ENCODE assay signal across 11 mouse cellular contexts in genomic region chr7:80135173-80135532, GRCm38 (mm10). TPM values are rescaled to one million over a fixed set of nuclear protein-coding genes. Genes with fewer than 3 reads are reported as not detected.
DNase-seq lines count a peak whose midpoint lies in the region; ATAC-seq and TF ChIP-seq lines count a peak whose summit lies in the region.
"Had no signal": no experiment of that assay in that cellular context is flagged by ENCODE, and none has a peak within 500 bp of the region (broad histone marks: within the 10 kb centered on the region; RNA-seq: fewer than 3 reads in every experiment).

No protein-coding gene starts in this region.

- H3K27me3 ChIP-seq in heart, embryonic 12.5 days (replicated peaks) = no peaks in the 10 kb centered on the region
- H3K27me3 ChIP-seq in embryonic facial prominence, embryonic 14.5 days (replicated peaks; ENCODE audit: control insufficient read depth, insufficient read depth, low read length) = no peaks in the 10 kb centered on the region
- no peaks in the 10 kb centered on the region for H3K27me3 ChIP-seq in liver, embryonic 14.5 days (ENCODE audit: control insufficient read depth, insufficient read depth, low read length)
- H3K27me3 ChIP-seq: kidney, embryonic 15.5 days; midbrain, embryonic 12.5 days had no signal

- no peak overlapping the region for H3K4me3 ChIP-seq in heart, embryonic 12.5 days
- H3K4me3 ChIP-seq in left cerebral cortex, adult 2 months = no peak overlapping the region
- no peak overlapping the region for H3K4me3 ChIP-seq in embryonic facial prominence, embryonic 14.5 days (ENCODE audit: low read depth, low read length)
- H3K4me3 ChIP-seq in liver, embryonic 14.5 days (ENCODE audit: insufficient read depth in 1 of 2, low read depth in 2 of 2, low read length in 2 of 2) = no peak overlapping the region
- H3K4me3 ChIP-seq: kidney, embryonic 15.5 days; midbrain, embryonic 12.5 days had no signal

- H3K9ac ChIP-seq in heart, embryonic 12.5 days = no peak overlapping the region
- H3K9ac ChIP-seq in embryonic facial prominence, embryonic 14.5 days (ENCODE audit: low read depth, low read length) = no peak overlapping the region
- no peak overlapping the region for H3K9ac ChIP-seq in liver, embryonic 14.5 days (replicated peaks)
- H3K9ac ChIP-seq: kidney, embryonic 15.5 days; midbrain, embryonic 12.5 days had no signal

- intact Hi-C loops in heart, postnatal 36 days (cut with DNase I) = no loop called here
- intact Hi-C loops in left cerebral cortex, adult 2 months (cut with DNase I) = loop anchor here (10.0 kb wide), 1 partner anchor 450 kb away; no protein-coding TSS in a partner anchor
- intact Hi-C loops in left cerebral cortex, postnatal 25 days (cut with DNase I) = loop anchor here (10.0 kb wide), 1 partner anchor 450 kb away; no protein-coding TSS in a partner anchor

- ATAC-seq in heart, embryonic 12.5 days (ENCODE audit: insufficient number of reproducible peaks, low FRiP score) = no peak
- no peak; the same call in 1 of the 2 replicates for ATAC-seq in embryonic facial prominence, embryonic 14.5 days (ENCODE audit: low read depth)
- ATAC-seq in liver, embryonic 14.5 days (ENCODE audit: insufficient read depth) = peak; percentile 44; the same call in 1 of the 2 replicates

- peaks cover 24% of the 10 kb centered on the region for H3K4me1 ChIP-seq in heart, embryonic 12.5 days (replicated peaks)
- peaks cover 14% of the 10 kb centered on the region for H3K4me1 ChIP-seq in embryonic facial prominence, embryonic 14.5 days (ENCODE audit: control insufficient read depth, insufficient read depth, low read length)
- peaks cover 0 to 10% of the 10 kb centered on the region in 2 experiments; a peak in 3 of 4 replicates for H3K4me1 ChIP-seq in liver, embryonic 14.5 days (replicated peaks; ENCODE audit: control insufficient read depth in 2 of 2, insufficient read depth in 2 of 2, low read length in 1 of 2)
- H3K4me1 ChIP-seq: midbrain, embryonic 12.5 days had no signal

- no peak for TF ChIP-seq EP300 in liver, embryonic 14.5 days (IDR thresholded peaks at IDR 0.05; ENCODE audit: low read depth)

- WGBS in heart, embryonic 12.5 days = 19% methylated on average over 1 of the region's 1 CpGs
- 43% methylated on average over 1 of the region's 1 CpGs for WGBS in embryonic facial prominence, embryonic 14.5 days
- WGBS in liver, embryonic 14.5 days (ENCODE audit: insufficient replicate concordance) = 19% methylated on average over 1 of the region's 1 CpGs

- no peak for TF ChIP-seq CTCF in left cerebral cortex, adult 2 months (IDR thresholded peaks at IDR 0.05)
- TF ChIP-seq CTCF in liver, embryonic 14.5 days (IDR thresholded peaks at IDR 0.05; ENCODE audit: low read depth) = no peak

- H3K4me2 ChIP-seq in heart, embryonic 12.5 days = no peak overlapping the region
- H3K4me2 ChIP-seq in embryonic facial prominence, embryonic 14.5 days (ENCODE audit: low read depth, low read length) = no peak overlapping the region
- no peak overlapping the region for H3K4me2 ChIP-seq in liver, embryonic 14.5 days (ENCODE audit: low read depth)
- H3K4me2 ChIP-seq: kidney, embryonic 15.5 days; midbrain, embryonic 12.5 days had no signal

- H3K9me3 ChIP-seq in heart, embryonic 12.5 days (replicated peaks) = peaks cover 14% of the 10 kb centered on the region
- H3K9me3 ChIP-seq in embryonic facial prominence, embryonic 14.5 days (ENCODE audit: control insufficient read depth, low read length) = peaks cover 12% of the 10 kb centered on the region
- H3K9me3 ChIP-seq in liver, embryonic 14.5 days (ENCODE audit: control insufficient read depth, low read length) = no peaks in the 10 kb centered on the region

- peak overlapping the region; percentile 84 for H3K27ac ChIP-seq in heart, embryonic 12.5 days (ENCODE audit: poor library complexity, severe bottlenecking)
- peak overlapping the region; percentile 66; the same call in 1 of the 2 replicates for H3K27ac ChIP-seq in left cerebral cortex, adult 2 months
- H3K27ac ChIP-seq in embryonic facial prominence, embryonic 14.5 days (replicated peaks; ENCODE audit: low read depth, low read length) = peak overlapping the region; percentile 54
- H3K27ac ChIP-seq in liver, embryonic 14.5 days = no peak overlapping the region
- H3K27ac ChIP-seq: midbrain, embryonic 12.5 days had no signal

- DNase-seq in heart, postnatal 36 days = no peak
- no peak for DNase-seq in left cerebral cortex, adult 2 months (ENCODE audit: extremely low spot score in 1 of 2, low spot score in 2 of 2)
- no peak for DNase-seq in left cerebral cortex, postnatal 25 days (ENCODE audit: low spot score in 2 of 2)
- no peak for DNase-seq in embryonic facial prominence, embryonic 14.5 days (ENCODE audit: low spot score)
- no peak for DNase-seq in liver, embryonic 14.5 days (ENCODE audit: low read depth in 3 of 3, low spot score in 3 of 3)
- no peak for DNase-seq in cerebellum, adult 9-10 months
- DNase-seq in spleen, adult 18-20 months = no peak
- DNase-seq: cerebellum, adult 8-10 months had no signal

- no peaks in the 10 kb centered on the region for H3K36me3 ChIP-seq in heart, embryonic 12.5 days
- H3K36me3 ChIP-seq in embryonic facial prominence, embryonic 14.5 days (ENCODE audit: control insufficient read depth, insufficient read depth, low read length) = no peaks in the 10 kb centered on the region
- no peaks in the 10 kb centered on the region for H3K36me3 ChIP-seq in liver, embryonic 14.5 days (replicated peaks; ENCODE audit: control insufficient read depth, insufficient read depth, low read depth)
- H3K36me3 ChIP-seq: kidney, embryonic 15.5 days; midbrain, embryonic 12.5 days had no signal

RNA-seq across cellular contexts. Expression of gene Idh2, which starts 20.0 kb away (rescaled TPM):
- 1,569 and 1,607 TPM in 2 replicates for polyA plus RNA-seq in heart, embryonic 12.5 days (2016; fragmentation: Nextera tagmentation; extraction: Ambion mirVana)
- 1,000 to 10,000 TPM; 1,714 to 2,029 TPM for total RNA-seq in heart, postnatal 36 days (2021)
- 10 to 100 TPM; 53.9 to 67.1 TPM for total RNA-seq in left cerebral cortex, adult 2 months (2021)
- total RNA-seq in left cerebral cortex, postnatal 25 days (2021) = 10 to 100 TPM; 50.8 to 59.1 TPM
- 565 and 594 TPM in 2 replicates for polyA plus RNA-seq in embryonic facial prominence, embryonic 14.5 days (2014; fragmentation: Nextera tagmentation; extraction: Ambion mirVana)
- polyA plus RNA-seq in liver, embryonic 14.5 days (2012; rRNA removed) = 83.7 and 88.2 TPM in 2 replicates
- polyA plus RNA-seq in liver, embryonic 14.5 days (2014; fragmentation: Nextera tagmentation; extraction: Ambion mirVana) = 128 and 132 TPM in 2 replicates

RNA-seq across cellular contexts. Expression of gene Sema4b, which starts 51.5 kb away (rescaled TPM):
- 10.3 and 10.7 TPM in 2 replicates for polyA plus RNA-seq in heart, embryonic 12.5 days (2016; fragmentation: Nextera tagmentation; extraction: Ambion mirVana)
- total RNA-seq in heart, postnatal 36 days (2021) = 10 to 100 TPM; 12.1 to 12.4 TPM
- total RNA-seq in left cerebral cortex, adult 2 months (2021) = 10 to 100 TPM; 19.4 to 20.6 TPM
- 10 to 100 TPM; 17.4 to 20.5 TPM for total RNA-seq in left cerebral cortex, postnatal 25 days (2021)
- 10.5 and 11.9 TPM in 2 replicates for polyA plus RNA-seq in embryonic facial prominence, embryonic 14.5 days (2014; fragmentation: Nextera tagmentation; extraction: Ambion mirVana)
- 6.1 and 6.4 TPM in 2 replicates for polyA plus RNA-seq in liver, embryonic 14.5 days (2012; rRNA removed)
- 8.5 and 9.9 TPM in 2 replicates for polyA plus RNA-seq in liver, embryonic 14.5 days (2014; fragmentation: Nextera tagmentation; extraction: Ambion mirVana)

Comparison
In these comparisons a context has a peak if more than half of its experiments do, and no peak if none do; other contexts are left out.
1. RNA of gene Idh2, which starts 20.0 kb away (total RNA-seq): 1,714 to 2,029 TPM in heart, postnatal 36 days; 53.9 to 67.1 TPM in left cerebral cortex, adult 2 months and 50.8 to 59.1 TPM in left cerebral cortex, postnatal 25 days; every median in the first group is over 10 times any median in the second.